Mouse (Mus musculus): ENCODE results near the gene Maneal. TPM values are rescaled to one million over a fixed set of nuclear protein-coding genes. Genes with fewer than 3 reads are reported as not detected.

The Maneal gene
- polyA plus RNA-seq, 1 experiment: not detected

- no peak for TF ChIP-seq GATA1 (IDR thresholded peaks at IDR 0.05; ENCODE audit: low read length)
Observed at GRCm38 (mm10) chr4:124858370-124858769, 3.6 kb downstream of the Maneal start.

- no peak for TF ChIP-seq GATA1 (IDR thresholded peaks at IDR 0.05; ENCODE audit: low read length)
Observed at GRCm38 (mm10) chr4:124856294-124856693, 5.7 kb downstream of the Maneal start.

GRCm38 (mm10) chr4:124850933-124851658 is 10.9 kb downstream of the Maneal start, which contains the start of gene 1110065P20Rik:
Gene 1110065P20Rik (minus strand): TSS chr4:124851196.
- no peak for TF ChIP-seq GATA1 (IDR thresholded peaks at IDR 0.05; ENCODE audit: low read length)

- no peak for TF ChIP-seq GATA1 (IDR thresholded peaks at IDR 0.05; ENCODE audit: low read length)
Observed at GRCm38 (mm10) chr4:124850261-124850913, 11.6 kb downstream of the Maneal start, which contains the start of gene Yrdc. Gene Yrdc (plus strand): TSS chr4:124850679.

- no peak for TF ChIP-seq GATA1 (IDR thresholded peaks at IDR 0.05; ENCODE audit: low read length)
Observed at GRCm38 (mm10) chr4:124849631-124850260, 12.2 kb downstream of the Maneal start.

- TF ChIP-seq GATA1 (IDR thresholded peaks at IDR 0.05; ENCODE audit: low read length): no peak
Observed at GRCm38 (mm10) chr4:124847573-124847972, 14.4 kb downstream of the Maneal start.

GRCm38 (mm10) chr4:124843493-124843892 is 18.5 kb downstream of the Maneal start:
- no peak for TF ChIP-seq GATA1 (IDR thresholded peaks at IDR 0.05; ENCODE audit: low read length)

- TF ChIP-seq GATA1 (IDR thresholded peaks at IDR 0.05; ENCODE audit: low read length): no peak
Observed at GRCm38 (mm10) chr4:124840998-124841397, 21.0 kb downstream of the Maneal start.

GRCm38 (mm10) chr4:124838035-124838700 is 23.8 kb downstream of the Maneal start:
- TF ChIP-seq GATA1 (IDR thresholded peaks at IDR 0.05; ENCODE audit: low read length): no peak

GRCm38 (mm10) chr4:124832796-124833195 is 29.2 kb downstream of the Maneal start:
- TF ChIP-seq GATA1 (IDR thresholded peaks at IDR 0.05; ENCODE audit: low read length): no peak

- no peak for TF ChIP-seq GATA1 (IDR thresholded peaks at IDR 0.05; ENCODE audit: low read length)
Observed at GRCm38 (mm10) chr4:124829671-124830070, 32.3 kb downstream of the Maneal start.

- no peak for TF ChIP-seq GATA1 (IDR thresholded peaks at IDR 0.05; ENCODE audit: low read length)
Observed at GRCm38 (mm10) chr4:124825371-124825965, 36.5 kb downstream of the Maneal start.

GRCm38 (mm10) chr4:124824967-124825366 is 37.0 kb downstream of the Maneal start:
- TF ChIP-seq GATA1 (IDR thresholded peaks at IDR 0.05; ENCODE audit: low read length): no peak

GRCm38 (mm10) chr4:124818832-124819231 is 43.1 kb downstream of the Maneal start:
- no peak for TF ChIP-seq GATA1 (IDR thresholded peaks at IDR 0.05; ENCODE audit: low read length)

- TF ChIP-seq GATA1 (IDR thresholded peaks at IDR 0.05; ENCODE audit: low read length): no peak
Observed at GRCm38 (mm10) chr4:124817803-124818202, 44.2 kb downstream of the Maneal start.

Data from G1E-ER4 (cell line).